Mouse (Mus musculus): Measurements from ENCODE around the gene Ppl.

The Ppl gene

DNA sequence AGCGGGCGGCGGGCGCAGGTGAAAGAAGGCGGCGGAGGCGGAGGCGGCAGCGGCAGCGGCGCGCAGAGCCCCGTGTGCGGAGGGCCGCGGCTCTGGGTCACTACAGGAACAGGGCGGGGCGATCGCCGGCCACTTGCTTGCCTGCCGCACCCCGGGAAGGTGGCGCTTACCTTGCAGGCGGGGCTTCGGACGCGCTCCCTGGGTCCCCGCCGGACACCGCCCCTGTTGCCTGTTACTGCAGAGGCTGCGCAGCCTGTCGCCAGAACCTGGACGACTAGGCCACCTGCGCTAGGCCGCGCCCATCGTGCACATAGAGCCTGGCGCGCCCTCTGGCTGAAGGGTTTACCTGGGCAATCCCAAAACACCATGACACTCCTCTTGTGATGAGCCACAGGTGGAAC lies at the start of gene Ppl:
Gene Ppl, minus strand, starts transcription at position 21 of the 401 bp plus-strand sequence.
- no peak for DNase-seq (ENCODE audit: low spot score in 2 of 2)

DNA sequence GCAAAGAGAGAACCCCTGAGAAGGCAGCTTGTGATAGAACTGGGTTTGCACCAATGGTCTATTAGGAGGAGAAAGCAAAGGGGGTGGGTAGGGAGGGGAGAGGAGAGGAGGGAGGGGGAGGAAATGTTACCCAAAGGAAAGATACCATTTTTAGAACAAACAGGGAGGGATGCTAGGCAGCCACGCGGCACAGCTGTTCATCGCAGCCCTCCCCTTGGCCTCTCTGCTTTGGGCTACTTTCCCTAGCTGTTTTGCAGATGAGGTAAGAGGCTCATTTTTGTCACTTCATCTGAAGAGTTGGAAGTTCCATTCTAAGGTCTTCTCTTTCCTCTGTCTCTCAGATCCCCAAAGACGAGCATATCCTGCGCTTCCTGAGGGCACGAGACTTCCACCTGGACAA lies 40.4 kb upstream of the Ppl start:
- no peak for DNase-seq (ENCODE audit: low spot score in 2 of 2)

GRCm38 (mm10) chr16:5168829-5169228 lies 36.6 kb upstream of the Ppl start:
- no peak for DNase-seq (ENCODE audit: low spot score in 2 of 2)

GRCm38 (mm10) chr16:5168038-5168437 lies 35.8 kb upstream of the Ppl start:
- DNase-seq (ENCODE audit: low spot score in 2 of 2) = no peak

GRCm38 (mm10) chr16:5164327-5164726 lies 32.1 kb upstream of the Ppl start:
- DNase-seq (ENCODE audit: low spot score in 2 of 2) = no peak

DNA sequence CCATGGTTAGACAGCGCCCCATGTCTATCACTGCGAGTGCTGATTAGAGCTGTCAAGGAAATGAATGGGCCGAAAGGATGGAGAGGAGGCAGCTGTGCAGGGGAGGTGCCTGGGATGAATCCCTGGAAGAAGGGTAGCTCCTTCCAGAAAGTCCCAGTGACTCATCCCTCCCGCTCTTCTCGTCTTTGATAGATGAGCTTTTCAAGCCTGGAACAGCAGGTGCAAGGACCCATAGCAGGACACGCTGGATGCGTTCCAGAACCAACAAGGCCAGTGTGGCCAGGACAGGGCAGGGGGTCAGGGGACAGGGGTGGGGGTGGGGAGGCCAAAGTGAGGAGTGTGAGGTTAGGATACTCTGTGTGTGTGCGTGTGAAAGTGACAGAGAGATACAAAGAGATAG lies 27.0 kb upstream of the Ppl start:
- DNase-seq (ENCODE audit: low spot score in 2 of 2) = no peak

GRCm38 (mm10) chr16:5157113-5157512 lies 24.9 kb upstream of the Ppl start:
- no peak for DNase-seq (ENCODE audit: low spot score in 2 of 2)

- no peak for DNase-seq (ENCODE audit: low spot score in 2 of 2)
These were observed 24.3 kb upstream of the Ppl start for GRCm38 (mm10) chr16:5156495-5156894.

DNA sequence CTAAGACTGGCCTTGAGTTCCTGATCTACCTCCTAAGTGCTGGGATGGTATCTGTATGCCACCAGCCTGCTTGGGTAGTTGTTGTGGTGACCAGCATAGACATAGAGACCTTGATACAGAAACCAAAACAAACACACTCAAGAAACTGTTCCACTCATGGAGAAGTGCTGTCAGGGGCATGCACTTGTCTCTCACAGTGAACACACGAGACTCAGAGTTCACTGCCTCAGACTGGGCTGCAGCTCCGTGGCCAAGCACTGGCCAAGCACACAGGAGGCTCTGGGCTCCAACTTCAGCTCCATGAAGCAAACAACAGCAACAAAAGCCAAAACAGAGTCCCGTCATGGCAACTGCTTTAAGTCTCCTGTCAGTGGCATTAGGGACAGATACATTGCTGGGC lies 22.8 kb upstream of the Ppl start:
- no peak for DNase-seq (ENCODE audit: low spot score in 2 of 2)

DNA sequence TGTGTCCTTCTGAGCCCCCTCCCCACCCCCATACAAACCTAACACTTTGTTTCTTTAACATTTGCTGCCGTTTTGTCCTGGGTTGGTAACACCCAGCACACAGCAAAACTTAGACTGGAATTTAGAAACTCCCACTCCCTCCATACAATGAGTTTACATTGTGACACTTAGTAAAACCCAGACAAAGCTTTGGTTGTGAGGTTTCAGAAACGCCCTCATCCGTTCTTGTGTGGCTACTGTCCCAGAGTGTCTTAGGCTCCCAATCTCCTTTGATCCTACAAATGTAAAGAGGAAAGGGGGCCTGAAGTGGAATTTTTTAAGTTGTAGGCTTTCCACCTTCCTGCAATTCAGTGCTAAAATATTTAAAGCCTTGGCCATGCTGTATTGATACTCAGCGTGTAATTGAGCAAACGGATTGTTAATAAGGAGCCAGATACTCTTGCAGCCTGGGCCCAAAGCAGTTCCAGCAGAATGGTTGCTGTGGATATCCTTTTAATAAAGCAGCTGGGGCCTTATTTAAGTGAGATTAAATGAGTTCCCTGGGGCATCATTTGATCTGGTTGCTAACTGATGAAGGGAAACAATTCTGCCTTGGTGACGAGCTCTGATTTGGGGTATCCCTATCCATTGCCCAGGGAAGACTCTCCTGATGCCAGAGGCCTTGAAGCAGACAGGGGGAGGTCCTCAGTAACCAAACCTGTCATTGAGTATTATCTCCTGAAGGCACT lies 21.2 kb upstream of the Ppl start:
- no peak for DNase-seq (ENCODE audit: low spot score in 2 of 2)

DNA sequence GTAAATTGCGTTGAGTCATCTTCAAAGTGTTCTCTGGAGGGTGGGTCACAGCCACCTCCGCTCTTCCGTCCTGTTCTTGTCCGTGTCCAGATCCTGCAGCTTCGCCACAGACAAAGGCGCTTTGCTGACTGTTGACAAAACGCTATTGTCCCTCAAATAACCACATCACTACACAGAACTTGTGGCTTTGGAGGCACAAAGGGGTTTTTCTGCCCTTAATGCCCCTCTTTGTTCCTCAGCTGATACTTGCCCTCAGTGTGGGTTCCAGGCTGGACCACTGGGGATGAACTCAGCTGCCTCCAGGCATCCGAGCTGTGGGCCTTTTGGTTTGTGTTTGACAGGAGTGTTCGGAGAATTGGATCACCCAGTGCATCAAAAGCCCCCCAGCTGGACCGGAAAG lies 18.3 kb upstream of the Ppl start:
- DNase-seq (ENCODE audit: low spot score in 2 of 2) = no peak

DNA sequence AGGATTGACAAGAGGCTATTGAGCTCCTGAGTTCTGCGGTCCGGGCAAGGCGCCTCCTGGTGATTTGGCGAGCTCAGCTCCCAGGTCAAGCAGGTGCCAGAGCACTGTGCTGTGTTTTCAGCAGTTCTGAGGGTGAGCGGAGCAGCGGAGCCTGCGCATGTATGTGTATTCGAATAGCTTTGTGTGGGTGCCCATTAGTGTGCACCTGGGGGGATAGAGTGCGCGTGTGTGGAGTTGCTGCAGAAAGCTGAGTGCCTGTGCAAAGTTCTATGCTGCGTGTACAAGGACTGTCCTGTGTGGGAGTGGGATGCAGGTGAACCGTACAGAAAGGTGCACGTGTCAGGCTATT lies 14.8 kb upstream of the Ppl start, which contains the start of gene Sec14l5:
Gene Sec14l5, plus strand, starts transcription at position 73 of the 349 bp plus-strand sequence.
- DNase-seq (ENCODE audit: low spot score in 2 of 2) = peak in 1 of 2 experiments; percentile 28

DNA sequence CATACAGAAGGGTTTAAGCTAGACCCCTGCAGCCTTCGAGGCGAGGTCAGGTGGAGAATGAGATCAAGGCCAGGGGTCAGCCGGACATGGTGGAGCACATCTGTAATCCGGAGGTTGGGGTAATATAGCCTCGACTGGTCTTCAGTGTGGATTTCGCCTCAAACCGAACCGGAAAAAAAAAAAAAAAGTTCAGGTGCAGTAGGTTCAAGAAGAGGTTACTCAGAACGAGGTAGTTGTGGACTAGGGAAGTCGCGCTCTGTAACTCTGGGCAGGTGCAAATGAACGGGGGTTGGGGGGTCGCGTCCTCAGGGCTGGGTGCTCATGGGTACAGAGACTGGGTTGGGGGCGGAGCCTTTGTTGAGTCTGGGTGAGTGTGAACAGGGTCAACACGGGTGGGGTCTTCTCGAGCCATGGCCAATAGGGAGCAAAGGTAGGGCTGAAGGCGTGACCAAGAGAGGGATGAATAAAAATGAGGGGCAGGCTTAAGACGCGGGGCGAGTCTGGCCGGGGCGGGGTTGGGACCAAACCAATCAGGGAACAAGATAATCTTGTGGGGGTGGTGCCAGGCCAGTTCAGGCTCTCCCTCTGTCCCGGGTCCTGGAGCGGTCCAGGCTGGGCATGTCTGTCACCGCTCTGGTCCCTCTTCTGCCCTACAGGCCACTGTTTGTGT lies 14.3 kb upstream of the Ppl start:
- DNase-seq (ENCODE audit: low spot score in 2 of 2) = peak; percentile 50 to 56

GRCm38 (mm10) chr16:5145570-5145969 lies 13.3 kb upstream of the Ppl start:
- peak; percentile 78 to 80 for DNase-seq (ENCODE audit: low spot score in 2 of 2)

GRCm38 (mm10) chr16:5139741-5140140 lies 7.5 kb upstream of the Ppl start:
- no peak for DNase-seq (ENCODE audit: low spot score in 2 of 2)

GRCm38 (mm10) chr16:5137006-5137540 lies 4.9 kb upstream of the Ppl start:
- DNase-seq (ENCODE audit: low spot score in 2 of 2) = no peak

- DNase-seq (ENCODE audit: low spot score in 2 of 2) = no peak
These were observed 4.3 kb upstream of the Ppl start for GRCm38 (mm10) chr16:5136505-5136904.

- DNase-seq (ENCODE audit: low spot score in 2 of 2) = no peak
These were observed 3.5 kb upstream of the Ppl start for GRCm38 (mm10) chr16:5135551-5136261.

- no peak for DNase-seq (ENCODE audit: low spot score in 2 of 2)
These were observed 2.6 kb upstream of the Ppl start for GRCm38 (mm10) chr16:5134623-5135330.

GRCm38 (mm10) chr16:5131251-5131922 lies 834 bp downstream of the Ppl start:
- DNase-seq (ENCODE audit: low spot score in 2 of 2) = no peak

DNA sequence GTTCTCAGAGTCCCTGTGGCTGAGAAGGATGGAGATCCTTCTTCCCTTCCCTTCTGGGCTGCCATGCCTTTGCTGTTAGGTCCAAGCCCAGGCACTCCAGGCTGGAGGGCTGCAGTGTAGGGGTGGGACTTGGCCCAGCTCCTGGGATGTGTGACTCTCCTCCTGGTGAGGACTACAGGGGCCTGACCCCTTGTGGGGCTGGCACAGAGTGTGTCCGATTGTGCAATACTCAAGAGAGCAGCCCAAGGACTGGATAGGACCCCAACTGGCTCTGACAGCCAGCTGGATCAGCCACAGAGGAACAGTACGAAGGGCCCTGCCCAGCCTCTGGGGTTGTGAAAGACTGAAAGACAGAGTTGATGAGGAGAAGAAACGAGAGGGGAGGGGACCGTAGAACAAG lies 1.5 kb downstream of the Ppl start:
- DNase-seq (ENCODE audit: low spot score in 2 of 2) = no peak
